Mouse (Mus musculus) thymus, postnatal 25 days (tissue): Measurements from ENCODE around the gene Spata18.

Experiments used
- DNase-seq: peaks from one replicate; pipeline ENCODE4 v3.0.0; 2022

Gene Spata18

GRCm38 (mm10) chr5:73667877-73668276, 16.7 kb downstream of the Spata18 start:
- no peak for DNase-seq

GRCm38 (mm10) chr5:73669386-73669785, 18.2 kb downstream of the Spata18 start:
- no peak for DNase-seq

- no peak for DNase-seq
Measured at GRCm38 (mm10) chr5:73675604-73676003, 24.4 kb downstream of the Spata18 start.

- DNase-seq = no peak
Measured at GRCm38 (mm10) chr5:73676626-73677025, 25.4 kb downstream of the Spata18 start.

- no peak for DNase-seq
Measured at GRCm38 (mm10) chr5:73683221-73683620, 32.0 kb downstream of the Spata18 start.

GRCm38 (mm10) chr5:73683706-73684409, 32.7 kb downstream of the Spata18 start:
- no peak for DNase-seq

GRCm38 (mm10) chr5:73686149-73686548, 35.0 kb downstream of the Spata18 start:
- DNase-seq = no peak

- no peak for DNase-seq
Measured at GRCm38 (mm10) chr5:73688576-73688975, 37.4 kb downstream of the Spata18 start.

- no peak for DNase-seq
Measured at GRCm38 (mm10) chr5:73690146-73690545, 39.0 kb downstream of the Spata18 start.

- DNase-seq = no peak
Measured at GRCm38 (mm10) chr5:73691723-73692520, 40.7 kb downstream of the Spata18 start.

- DNase-seq = no peak
Measured at GRCm38 (mm10) chr5:73693778-73694177, 42.6 kb downstream of the Spata18 start.

GRCm38 (mm10) chr5:73694254-73695015, 43.3 kb downstream of the Spata18 start:
- DNase-seq = no peak

- no peak for DNase-seq
Measured at GRCm38 (mm10) chr5:73697700-73698099, 46.5 kb downstream of the Spata18 start.

- no peak for DNase-seq
Measured at GRCm38 (mm10) chr5:73701063-73701890, 50.1 kb downstream of the Spata18 start.

GRCm38 (mm10) chr5:73701946-73702710, 50.9 kb downstream of the Spata18 start:
- no peak for DNase-seq

GRCm38 (mm10) chr5:73703096-73703495, 51.9 kb downstream of the Spata18 start:
- DNase-seq = no peak

GRCm38 (mm10) chr5:73704263-73704662, 53.1 kb downstream of the Spata18 start:
- DNase-seq = no peak

- no peak for DNase-seq
Measured at GRCm38 (mm10) chr5:73704757-73705156, 53.6 kb downstream of the Spata18 start.

- no peak for DNase-seq
Measured at GRCm38 (mm10) chr5:73705290-73705689, 54.1 kb downstream of the Spata18 start.

GRCm38 (mm10) chr5:73712852-73713251, 61.7 kb downstream of the Spata18 start:
- DNase-seq = no peak

GRCm38 (mm10) chr5:73716941-73717340, 65.8 kb downstream of the Spata18 start:
- DNase-seq = no peak
